Mouse (Mus musculus) limb, embryonic 13.5 days (tissue): Measurements from ENCODE around the gene Lrrc8c. TPM values are rescaled to one million over a fixed set of nuclear protein-coding genes. Genes with fewer than 3 reads are reported as not detected.

ENCODE experiments used
- ATAC-seq: fragments of 200-750 bp; cut with Nextera tagmentation; 2 replicates; pipeline ENCODE4 v1.8.0; 2017; ENCODE audit warnings: low read depth, moderate number of reproducible peaks, moderate TSS enrichment; ENCODE audit not compliant: low FRiP score
- H3K27ac ChIP-seq: fragments of 300-500 bp; sonication (generic); 2 replicates; pipeline ENCODE4 v1.5.1; 2015; ENCODE audit warnings: inconsistent platforms, mild to moderate bottlenecking, moderate library complexity
- H3K27me3 ChIP-seq: fragments of 300-500 bp; sonication (generic); 2 replicates; pipeline ENCODE4 v1.6.1; 2015; ENCODE audit warnings: mild to moderate bottlenecking, inconsistent platforms
- H3K36me3 ChIP-seq: fragments of 300-500 bp; sonication (generic); 2 replicates; pipeline ENCODE4 v1.6.1; 2015; ENCODE audit warnings: inconsistent platforms, mild to moderate bottlenecking, moderate library complexity
- H3K4me1 ChIP-seq: fragments of 300-500 bp; sonication (generic); 2 replicates; pipeline ENCODE4 v1.6.1; 2015; ENCODE audit warnings: inconsistent platforms
- H3K4me2 ChIP-seq: fragments of 300-500 bp; sonication (generic); replicated peaks from 2 replicates; pipeline ENCODE4 v1.6.1; 2015; ENCODE audit warnings: inconsistent platforms, mild to moderate bottlenecking, moderate library complexity
- H3K4me3 ChIP-seq: fragments of 300-500 bp; sonication (generic); 2 replicates; pipeline ENCODE4 v1.5.1; 2015; ENCODE audit warnings: moderate library complexity, mild to moderate bottlenecking, inconsistent platforms
- H3K9ac ChIP-seq: fragments of 300-500 bp; sonication (generic); 2 replicates; pipeline ENCODE4 v1.6.1; 2015; ENCODE audit warnings: mild to moderate bottlenecking, inconsistent platforms
- H3K9me3 ChIP-seq: fragments of 300-500 bp; sonication (generic); 2 replicates; pipeline ENCODE4 v1.6.1; 2016; ENCODE audit warnings: inconsistent platforms
- WGBS: fragments of 180-500 bp; shearing (Covaris S2); methylation state at CpG from one replicate; pipeline ENCODE4 v1.1.7; 2015; 5-methylcytosine and 5-hydroxymethylcytosine counted together
- polyA plus RNA-seq: library from polyadenylated mRNA; unstranded; fragments of >200 nt; fragmentation: Nextera tagmentation; extraction: Ambion mirVana; gene quantifications from 2 replicates; pipeline ENCODE4 v1.2.1, GENCODE M21; 2015

The Lrrc8c gene
- polyA plus RNA-seq: 15.6 and 18.4 TPM in 2 replicates

- Histone ChIP-seq H3K4me1 (peaks cover 21% of the 10 kb centered on the region), H3K9me3 (no peaks in the 10 kb centered on the region), H3K36me3 (no peaks in the 10 kb centered on the region), H3K4me3 (peak within 1 kb of the TSS; percentile 69), H3K27ac (peak within 1 kb of the TSS; percentile 77), H3K4me2 (peak within 1 kb of the TSS; percentile 86), H3K27me3 (peaks cover 8% of the 10 kb centered on the region), H3K9ac (peak within 1 kb of the TSS; percentile 82)
- peak; percentile 92 for ATAC-seq
- 0% methylated on average over 71 of the region's 93 CpGs for WGBS
Observed at GRCm38 (mm10) chr5:105519096-105519975, at the start of gene Lrrc8c. Gene Lrrc8c (plus strand): TSS chr5:105519388.

GRCm38 (mm10) chr5:105472983-105473705 is 46.0 kb upstream of the Lrrc8c start:
- Histone ChIP-seq H3K9ac (no peak overlapping the region), H3K36me3 (no peaks in the 10 kb centered on the region), H3K4me3 (no peak overlapping the region), H3K4me2 (no peak overlapping the region), H3K27ac (no peak overlapping the region), H3K9me3 (no peaks in the 10 kb centered on the region), H3K4me1 (no peaks in the 10 kb centered on the region), H3K27me3 (no peaks in the 10 kb centered on the region)
- ATAC-seq: no peak
- 57% methylated on average over 5 of the region's 5 CpGs for WGBS

- H3K27me3 ChIP-seq: no peaks in the 10 kb centered on the region
- no peaks in the 10 kb centered on the region for H3K9me3 ChIP-seq
- H3K27ac ChIP-seq: no peak overlapping the region
- peaks cover 23% of the 10 kb centered on the region for H3K36me3 ChIP-seq
- H3K4me2 ChIP-seq: no peak overlapping the region
- WGBS: 82% methylated on average over 9 of the region's 9 CpGs
- ATAC-seq: no peak
- H3K4me1 ChIP-seq: no peaks in the 10 kb centered on the region
- no peak overlapping the region for H3K9ac ChIP-seq
- no peak overlapping the region for H3K4me3 ChIP-seq
Observed at GRCm38 (mm10) chr5:105477527-105477926, 41.7 kb upstream of the Lrrc8c start.

GRCm38 (mm10) chr5:105479673-105480072 is 39.5 kb upstream of the Lrrc8c start:
- WGBS: 84% methylated on average over 13 of the region's 13 CpGs
- no peaks in the 10 kb centered on the region for H3K4me1 ChIP-seq
- no peaks in the 10 kb centered on the region for H3K9me3 ChIP-seq
- H3K27me3 ChIP-seq: no peaks in the 10 kb centered on the region
- no peak overlapping the region for H3K9ac ChIP-seq
- ATAC-seq: no peak
- no peak overlapping the region for H3K27ac ChIP-seq
- no peak overlapping the region for H3K4me2 ChIP-seq
- no peak overlapping the region for H3K4me3 ChIP-seq
- H3K36me3 ChIP-seq: peaks cover 23% of the 10 kb centered on the region

- H3K4me1 ChIP-seq: no peaks in the 10 kb centered on the region
- H3K27ac ChIP-seq: no peak overlapping the region
- H3K9ac ChIP-seq: no peak overlapping the region
- ATAC-seq: no peak
- no peaks in the 10 kb centered on the region for H3K27me3 ChIP-seq
- H3K9me3 ChIP-seq: no peaks in the 10 kb centered on the region
- 95% methylated on average over 17 of the region's 17 CpGs for WGBS
- no peak overlapping the region for H3K4me3 ChIP-seq
- peaks cover 23% of the 10 kb centered on the region for H3K36me3 ChIP-seq
- no peak overlapping the region for H3K4me2 ChIP-seq
Observed at GRCm38 (mm10) chr5:105480561-105480960, 38.6 kb upstream of the Lrrc8c start.

GRCm38 (mm10) chr5:105483632-105484031 is 35.6 kb upstream of the Lrrc8c start:
- Histone ChIP-seq H3K4me1 (no peaks in the 10 kb centered on the region), H3K36me3 (peaks cover 23% of the 10 kb centered on the region), H3K4me3 (no peak overlapping the region), H3K27ac (no peak overlapping the region), H3K4me2 (no peak overlapping the region), H3K9ac (no peak overlapping the region), H3K27me3 (no peaks in the 10 kb centered on the region), H3K9me3 (no peaks in the 10 kb centered on the region)
- no peak for ATAC-seq
- WGBS: 80% methylated on average over 2 of the region's 2 CpGs

GRCm38 (mm10) chr5:105484247-105484646 is 34.9 kb upstream of the Lrrc8c start:
- ATAC-seq: no peak
- no peaks in the 10 kb centered on the region for H3K27me3 ChIP-seq
- no peak overlapping the region for H3K9ac ChIP-seq
- 91% methylated on average over 6 of the region's 6 CpGs for WGBS
- H3K9me3 ChIP-seq: no peaks in the 10 kb centered on the region
- H3K4me3 ChIP-seq: no peak overlapping the region
- no peaks in the 10 kb centered on the region for H3K4me1 ChIP-seq
- no peak overlapping the region for H3K27ac ChIP-seq
- H3K36me3 ChIP-seq: peaks cover 23% of the 10 kb centered on the region
- no peak overlapping the region for H3K4me2 ChIP-seq

GRCm38 (mm10) chr5:105484891-105485290 is 34.3 kb upstream of the Lrrc8c start:
- no peak for ATAC-seq
- Histone ChIP-seq H3K36me3 (peaks cover 21% of the 10 kb centered on the region), H3K4me1 (no peaks in the 10 kb centered on the region), H3K4me3 (no peak overlapping the region), H3K27me3 (no peaks in the 10 kb centered on the region), H3K4me2 (no peak overlapping the region), H3K9ac (no peak overlapping the region), H3K27ac (no peak overlapping the region), H3K9me3 (no peaks in the 10 kb centered on the region)
- 93% methylated on average over 14 of the region's 14 CpGs for WGBS

- Histone ChIP-seq H3K9ac (no peak overlapping the region), H3K4me3 (no peak overlapping the region), H3K27me3 (peaks cover 3% of the 10 kb centered on the region; the same call in 1 of the 2 replicates), H3K27ac (no peak overlapping the region), H3K9me3 (no peaks in the 10 kb centered on the region), H3K36me3 (no peaks in the 10 kb centered on the region), H3K4me1 (peaks cover 50% of the 10 kb centered on the region), H3K4me2 (no peak overlapping the region)
- WGBS: 75% methylated on average over 5 of the region's 5 CpGs
- no peak for ATAC-seq
Observed at GRCm38 (mm10) chr5:105490211-105490610, 29.0 kb upstream of the Lrrc8c start.

- Histone ChIP-seq H3K4me3 (no peak overlapping the region), H3K36me3 (no peaks in the 10 kb centered on the region), H3K4me1 (peaks cover 58% of the 10 kb centered on the region), H3K27me3 (peaks cover 6% of the 10 kb centered on the region), H3K4me2 (no peak overlapping the region), H3K9me3 (no peaks in the 10 kb centered on the region), H3K27ac (no peak overlapping the region), H3K9ac (no peak overlapping the region)
- 0 out of 2 replicates have a peak, but pooled peaks have one; percentile 48 for ATAC-seq
- 55% methylated on average over 4 of the region's 4 CpGs for WGBS
Observed at GRCm38 (mm10) chr5:105491389-105491788, 27.8 kb upstream of the Lrrc8c start.

- no peaks in the 10 kb centered on the region for H3K9me3 ChIP-seq
- H3K27me3 ChIP-seq: peaks cover 13% of the 10 kb centered on the region
- ATAC-seq: peak; percentile 55; the same call in 1 of the 2 replicates
- peak overlapping the region; percentile 28; the same call in 1 of the 2 replicates for H3K27ac ChIP-seq
- no peak overlapping the region for H3K4me2 ChIP-seq
- peaks cover 60% of the 10 kb centered on the region for H3K4me1 ChIP-seq
- H3K4me3 ChIP-seq: no peak overlapping the region
- 30% methylated on average over 10 of the region's 10 CpGs for WGBS
- H3K36me3 ChIP-seq: no peaks in the 10 kb centered on the region
- H3K9ac ChIP-seq: no peak overlapping the region
Observed at GRCm38 (mm10) chr5:105492367-105493246, 26.6 kb upstream of the Lrrc8c start.
